Mouse (Mus musculus): ENCODE data around the gene Gm20431. TPM values are rescaled to one million over a fixed set of nuclear protein-coding genes. Genes with fewer than 3 reads are reported as not detected.

Gm20431 gene
- polyA plus RNA-seq, 1 experiment from 2014 or later: 11.5 TPM

GRCm38 (mm10) chr2:167599195-167599594 is 62.1 kb downstream of the Gm20431 start:
- Histone ChIP-seq H3K27ac (ENCODE audit: poor library complexity, severe bottlenecking) (no peak overlapping the region), H3K4me1 (replicated peaks) (peaks cover 50% of the 10 kb centered on the region)
- 86% methylated on average over 5 of the region's 5 CpGs for WGBS

GRCm38 (mm10) chr2:167597492-167598186 is 63.7 kb downstream of the Gm20431 start:
- Histone ChIP-seq H3K27me3 (replicated peaks) (no peaks in the 10 kb centered on the region), H3K4me3 (peak overlapping the region; percentile 18), H3K27ac (ENCODE audit: poor library complexity, severe bottlenecking) (peak overlapping the region; percentile 34), H3K4me2 (peak overlapping the region; percentile 62), H3K9me3 (replicated peaks) (no peaks in the 10 kb centered on the region), H3K36me3 (no peaks in the 10 kb centered on the region), H3K9ac (peak overlapping the region; percentile 67), H3K4me1 (replicated peaks) (peaks cover 53% of the 10 kb centered on the region)
- WGBS: 20% methylated on average over 39 of the region's 40 CpGs
- peak; percentile 62 for ATAC-seq (ENCODE audit: insufficient number of reproducible peaks, low FRiP score)

More at GRCm38 (mm10) chr2:167599195-167599594, 62.1 kb downstream of the Gm20431 start:
- Histone ChIP-seq H3K4me3 (no peak overlapping the region), H3K9ac (no peak overlapping the region), H3K27me3 (replicated peaks) (peaks cover 5% of the 10 kb centered on the region; the same call in 1 of the 2 replicates), H3K9me3 (replicated peaks) (no peaks in the 10 kb centered on the region), H3K4me2 (no peak overlapping the region), H3K36me3 (no peaks in the 10 kb centered on the region)
- ATAC-seq (ENCODE audit: insufficient number of reproducible peaks, low FRiP score): no peak

- no peaks in the 10 kb centered on the region for H3K27me3 ChIP-seq (replicated peaks)
- peak overlapping the region; percentile 62 for H3K4me2 ChIP-seq
- peak; percentile 3; the same call in 1 of the 2 replicates for ATAC-seq (ENCODE audit: insufficient number of reproducible peaks, low FRiP score)
- H3K36me3 ChIP-seq: no peaks in the 10 kb centered on the region
- peak overlapping the region; percentile 67 for H3K9ac ChIP-seq
- H3K4me3 ChIP-seq: peak overlapping the region; percentile 18
- peak overlapping the region; percentile 34 for H3K27ac ChIP-seq (ENCODE audit: poor library complexity, severe bottlenecking)
- peaks cover 53% of the 10 kb centered on the region for H3K4me1 ChIP-seq (replicated peaks)
- H3K9me3 ChIP-seq (replicated peaks): no peaks in the 10 kb centered on the region
- 24% methylated on average over 27 of the region's 27 CpGs for WGBS
Measured at GRCm38 (mm10) chr2:167596726-167597491, 64.4 kb downstream of the Gm20431 start.

GRCm38 (mm10) chr2:167596262-167596661 is 65.0 kb downstream of the Gm20431 start:
- Histone ChIP-seq H3K27me3 (replicated peaks) (no peaks in the 10 kb centered on the region), H3K4me2 (no peak overlapping the region), H3K9me3 (replicated peaks) (no peaks in the 10 kb centered on the region), H3K9ac (no peak overlapping the region), H3K27ac (ENCODE audit: poor library complexity, severe bottlenecking) (peak overlapping the region; percentile 34), H3K36me3 (no peaks in the 10 kb centered on the region), H3K4me3 (no peak overlapping the region), H3K4me1 (replicated peaks) (peaks cover 53% of the 10 kb centered on the region)
- ATAC-seq (ENCODE audit: insufficient number of reproducible peaks, low FRiP score): no peak
- 33% methylated on average over 4 of the region's 4 CpGs for WGBS

- ATAC-seq (ENCODE audit: insufficient number of reproducible peaks, low FRiP score): 0 out of 2 replicates have a peak, but pooled peaks have one; percentile 13
- Histone ChIP-seq H3K36me3 (no peaks in the 10 kb centered on the region), H3K27ac (ENCODE audit: poor library complexity, severe bottlenecking) (peak overlapping the region; percentile 34), H3K4me3 (no peak overlapping the region), H3K4me2 (no peak overlapping the region), H3K9ac (no peak overlapping the region), H3K27me3 (replicated peaks) (no peaks in the 10 kb centered on the region), H3K9me3 (replicated peaks) (no peaks in the 10 kb centered on the region), H3K4me1 (replicated peaks) (peaks cover 50% of the 10 kb centered on the region)
- WGBS: 28% methylated on average over 14 of the region's 14 CpGs
Measured at GRCm38 (mm10) chr2:167595761-167596171, 65.5 kb downstream of the Gm20431 start.

- Histone ChIP-seq H3K9me3 (replicated peaks) (no peaks in the 10 kb centered on the region), H3K4me1 (replicated peaks) (peaks cover 45% of the 10 kb centered on the region), H3K27me3 (replicated peaks) (no peaks in the 10 kb centered on the region), H3K4me2 (no peak overlapping the region), H3K4me3 (no peak overlapping the region), H3K27ac (ENCODE audit: poor library complexity, severe bottlenecking) (peak overlapping the region; percentile 77), H3K9ac (no peak overlapping the region), H3K36me3 (no peaks in the 10 kb centered on the region)
- WGBS: 31% methylated on average over 10 of the region's 10 CpGs
- ATAC-seq (ENCODE audit: insufficient number of reproducible peaks, low FRiP score): peak; percentile 40; the same call in 1 of the 2 replicates
Measured at GRCm38 (mm10) chr2:167594444-167594934, 66.8 kb downstream of the Gm20431 start.

- Histone ChIP-seq H3K36me3 (no peaks in the 10 kb centered on the region), H3K27me3 (replicated peaks) (no peaks in the 10 kb centered on the region), H3K9ac (no peak overlapping the region), H3K4me2 (no peak overlapping the region), H3K4me3 (no peak overlapping the region), H3K4me1 (replicated peaks) (peaks cover 53% of the 10 kb centered on the region), H3K9me3 (replicated peaks) (no peaks in the 10 kb centered on the region), H3K27ac (ENCODE audit: poor library complexity, severe bottlenecking) (peak overlapping the region; percentile 77)
- WGBS: 68% methylated on average over 4 of the region's 4 CpGs
- ATAC-seq (ENCODE audit: insufficient number of reproducible peaks, low FRiP score): no peak
Measured at GRCm38 (mm10) chr2:167593551-167594250, 67.6 kb downstream of the Gm20431 start.

- Histone ChIP-seq H3K27me3 (replicated peaks) (no peaks in the 10 kb centered on the region), H3K36me3 (no peaks in the 10 kb centered on the region), H3K9ac (peak overlapping the region; percentile 55), H3K4me3 (peak overlapping the region; percentile 32), H3K27ac (ENCODE audit: poor library complexity, severe bottlenecking) (peak overlapping the region; percentile 63), H3K9me3 (replicated peaks) (no peaks in the 10 kb centered on the region), H3K4me1 (replicated peaks) (peaks cover 43% of the 10 kb centered on the region), H3K4me2 (peak overlapping the region; percentile 64)
- peak; percentile 69 for ATAC-seq (ENCODE audit: insufficient number of reproducible peaks, low FRiP score)
- 12% methylated on average over 21 of the region's 21 CpGs for WGBS
Measured at GRCm38 (mm10) chr2:167588774-167589577, 72.3 kb downstream of the Gm20431 start.

GRCm38 (mm10) chr2:167586976-167587375 is 74.3 kb downstream of the Gm20431 start:
- Histone ChIP-seq H3K36me3 (no peaks in the 10 kb centered on the region), H3K4me3 (no peak overlapping the region), H3K27ac (ENCODE audit: poor library complexity, severe bottlenecking) (no peak overlapping the region), H3K9me3 (replicated peaks) (no peaks in the 10 kb centered on the region), H3K27me3 (replicated peaks) (no peaks in the 10 kb centered on the region), H3K9ac (no peak overlapping the region), H3K4me2 (no peak overlapping the region), H3K4me1 (replicated peaks) (peaks cover 59% of the 10 kb centered on the region)
- ATAC-seq (ENCODE audit: insufficient number of reproducible peaks, low FRiP score): no peak
- 37% methylated on average over 9 of the region's 9 CpGs for WGBS

GRCm38 (mm10) chr2:167586041-167586440 is 75.3 kb downstream of the Gm20431 start:
- no peak for ATAC-seq (ENCODE audit: insufficient number of reproducible peaks, low FRiP score)
- Histone ChIP-seq H3K9me3 (replicated peaks) (no peaks in the 10 kb centered on the region), H3K4me3 (no peak overlapping the region), H3K4me1 (replicated peaks) (peaks cover 66% of the 10 kb centered on the region), H3K27ac (ENCODE audit: poor library complexity, severe bottlenecking) (peak overlapping the region; percentile 50; the same call in 1 of the 2 replicates), H3K36me3 (no peaks in the 10 kb centered on the region), H3K4me2 (no peak overlapping the region), H3K9ac (peak overlapping the region; percentile 37), H3K27me3 (replicated peaks) (no peaks in the 10 kb centered on the region)
- 21% methylated on average over 8 of the region's 8 CpGs for WGBS
